Mouse (Mus musculus): ENCODE measurements around the gene Rara.

- no peak for TF ChIP-seq EP300 (optimal IDR thresholded peaks at IDR 0.05)
- TF ChIP-seq CTCF (IDR thresholded peaks at IDR 0.05; ENCODE audit: low read depth): no peak
These were observed 20.6 kb upstream of the Rara start for GRCm38 (mm10) chr11:98907063-98907436.

All from stomach, postnatal 0 days (tissue).